Mouse (Mus musculus): ENCODE results near the gene Msl2.

GRCm38 (mm10) chr9:101034448-101035098, 39.3 kb upstream of the Msl2 start, which contains the start of gene Pccb:
- TF ChIP-seq CTCF (conservative IDR thresholded peaks at IDR 0.05; ENCODE audit: low read length) (no peak), NANOG (IDR thresholded peaks at IDR 0.05; ENCODE audit: borderline replicate concordance, low read length) (no peak)
